Comparison of ENCODE assay signal across 10 mouse cellular contexts in the genomic region with DNA sequence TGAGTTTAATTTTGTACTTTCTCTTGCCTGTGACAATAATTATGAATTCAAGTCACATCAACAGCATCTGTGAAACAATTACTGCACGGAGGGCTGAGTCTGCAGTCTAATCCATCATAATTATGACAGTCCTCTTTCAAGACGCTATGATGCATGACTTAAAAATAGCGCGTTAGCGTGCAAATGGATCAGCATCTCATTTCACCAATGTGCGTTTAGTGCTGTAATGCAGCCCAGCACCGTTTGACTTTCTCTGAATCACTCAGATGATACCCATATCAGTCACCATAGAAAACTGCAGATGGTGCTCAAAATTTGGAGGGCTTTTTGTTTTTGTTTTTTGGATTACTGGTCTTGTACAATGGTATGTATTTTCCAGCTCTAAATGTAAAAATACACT. TPM values are rescaled to one million over a fixed set of nuclear protein-coding genes. Genes with fewer than 3 reads are reported as not detected.
DNase-seq lines count a peak whose midpoint lies in the region; ATAC-seq and TF ChIP-seq lines count a peak whose summit lies in the region.
"Had no signal": no experiment of that assay in that cellular context is flagged by ENCODE, and none has a peak within 500 bp of the region (broad histone marks: within the 10 kb centered on the region; RNA-seq: fewer than 3 reads in every experiment).

No protein-coding gene starts in this region.

- H3K9me3 ChIP-seq in forebrain, embryonic 12.5 days, result no peaks in the 10 kb centered on the region
- 0 out of 2 replicates have a peak, but pooled peaks cover 3% of the 10 kb centered on the region for H3K9me3 ChIP-seq in hindbrain, embryonic 15.5 days
- no peaks in the 10 kb centered on the region for H3K9me3 ChIP-seq in midbrain, postnatal 0 days (ENCODE audit: low read length)
- no peaks in the 10 kb centered on the region for H3K9me3 ChIP-seq in intestine, postnatal 0 days (ENCODE audit: control insufficient read depth)

- peak; percentile 84 for ATAC-seq in forebrain, embryonic 12.5 days (ENCODE audit: low FRiP score)
- peak; percentile 92 for ATAC-seq in hindbrain, embryonic 15.5 days (ENCODE audit: low FRiP score, low read depth)
- peak; percentile 60; the same call in 1 of the 2 replicates for ATAC-seq in midbrain, postnatal 0 days (ENCODE audit: low FRiP score)
- ATAC-seq in erythroblast, adult 5-6 weeks (replicated peaks; ENCODE audit: low FRiP score, poor library complexity, severe bottlenecking), result no peak
- ATAC-seq in intestine, postnatal 0 days, result no peak
- ATAC-seq: lung, postnatal 0 days had no signal

- no peak overlapping the region for H3K9ac ChIP-seq in forebrain, embryonic 12.5 days
- no peak overlapping the region for H3K9ac ChIP-seq in hindbrain, embryonic 15.5 days
- no peak overlapping the region for H3K9ac ChIP-seq in midbrain, postnatal 0 days (replicated peaks; ENCODE audit: low read length, poor library complexity, severe bottlenecking)
- H3K9ac ChIP-seq in intestine, postnatal 0 days (ENCODE audit: low read depth, low read length), result no peak overlapping the region

- H3K4me3 ChIP-seq in forebrain, embryonic 12.5 days (replicated peaks), result no peak overlapping the region
- no peak overlapping the region for H3K4me3 ChIP-seq in hindbrain, embryonic 15.5 days
- H3K4me3 ChIP-seq in midbrain, postnatal 0 days (ENCODE audit: low read depth, low read length), result no peak overlapping the region
- H3K4me3 ChIP-seq in intestine, postnatal 0 days (ENCODE audit: low read depth, low read length), result no peak overlapping the region
- H3K4me3 ChIP-seq: heart, adult 2 months had no signal

- WGBS in forebrain, embryonic 12.5 days, result 56% methylated on average over 7 of the region's 7 CpGs
- WGBS in hindbrain, embryonic 15.5 days, result 30% methylated on average over 7 of the region's 7 CpGs
- 35% methylated on average over 7 of the region's 7 CpGs for WGBS in midbrain, postnatal 0 days
- 85% methylated on average over 7 of the region's 7 CpGs for WGBS in intestine, postnatal 0 days

- intact Hi-C loops in left cerebral cortex, postnatal 14 days (cut with DNase I), result no loop called here
- intact Hi-C loops in left cerebral cortex, postnatal 36 days (cut with DNase I), result no loop called here

- no peak overlapping the region for H3K27ac ChIP-seq in forebrain, embryonic 12.5 days
- H3K27ac ChIP-seq in hindbrain, embryonic 15.5 days (replicated peaks), result peak overlapping the region; percentile 53
- H3K27ac ChIP-seq in midbrain, postnatal 0 days (ENCODE audit: low read depth, low read length), result no peak overlapping the region
- no peak overlapping the region for H3K27ac ChIP-seq in intestine, postnatal 0 days (ENCODE audit: low read depth, low read length)
- H3K27ac ChIP-seq: heart, adult 2 months had no signal

- H3K36me3 ChIP-seq in forebrain, embryonic 12.5 days (replicated peaks), result no peaks in the 10 kb centered on the region
- no peaks in the 10 kb centered on the region for H3K36me3 ChIP-seq in hindbrain, embryonic 15.5 days
- no peaks in the 10 kb centered on the region for H3K36me3 ChIP-seq in midbrain, postnatal 0 days (ENCODE audit: insufficient read depth, low read length)
- no peaks in the 10 kb centered on the region for H3K36me3 ChIP-seq in intestine, postnatal 0 days (ENCODE audit: control insufficient read depth, insufficient read depth)

- peak; percentile 39 to 55 for DNase-seq in left cerebral cortex, postnatal 14 days (ENCODE audit: low spot score in 2 of 2)
- DNase-seq in left cerebral cortex, postnatal 36 days (ENCODE audit: low spot score in 2 of 2), result no peak
- DNase-seq in midbrain, postnatal 0 days (ENCODE audit: low spot score), result peak; percentile 65
- no peak for DNase-seq in urinary bladder, postnatal 36 days (ENCODE audit: low spot score in 2 of 2)
- DNase-seq: heart, adult 2 months had no signal

- no peaks in the 10 kb centered on the region for H3K4me1 ChIP-seq in forebrain, embryonic 12.5 days
- 0 out of 2 replicates have a peak, but pooled peaks cover 3% of the 10 kb centered on the region for H3K4me1 ChIP-seq in hindbrain, embryonic 15.5 days (replicated peaks)
- H3K4me1 ChIP-seq in midbrain, postnatal 0 days (ENCODE audit: insufficient read depth, low read length), result no peaks in the 10 kb centered on the region
- no peaks in the 10 kb centered on the region for H3K4me1 ChIP-seq in intestine, postnatal 0 days (replicated peaks; ENCODE audit: control insufficient read depth, insufficient read depth, low read length)

- no peak for TF ChIP-seq CTCF in midbrain, postnatal 0 days (IDR thresholded peaks at IDR 0.05)
- no peak for TF ChIP-seq CTCF in intestine, postnatal 0 days (IDR thresholded peaks at IDR 0.05; ENCODE audit: low read depth)

- no peak overlapping the region for H3K4me2 ChIP-seq in forebrain, embryonic 12.5 days
- no peak overlapping the region for H3K4me2 ChIP-seq in hindbrain, embryonic 15.5 days
- no peak overlapping the region for H3K4me2 ChIP-seq in midbrain, postnatal 0 days (ENCODE audit: low read depth, low read length, poor library complexity, severe bottlenecking)
- no peak overlapping the region for H3K4me2 ChIP-seq in intestine, postnatal 0 days (replicated peaks; ENCODE audit: low read depth)

- H3K27me3 ChIP-seq in forebrain, embryonic 12.5 days, result no peaks in the 10 kb centered on the region
- no peaks in the 10 kb centered on the region for H3K27me3 ChIP-seq in hindbrain, embryonic 15.5 days
- no peaks in the 10 kb centered on the region for H3K27me3 ChIP-seq in midbrain, postnatal 0 days (ENCODE audit: insufficient read depth, low read length)
- H3K27me3 ChIP-seq in intestine, postnatal 0 days (replicated peaks; ENCODE audit: control insufficient read depth, insufficient read depth, low read length), result no peaks in the 10 kb centered on the region

RNA-seq across cellular contexts. Expression of gene Tet2, which starts 48.0 kb away (rescaled TPM):
- 10 to 100 TPM; 46.1 to 48.1 TPM for total RNA-seq in left cerebral cortex, postnatal 14 days (2021)
- total RNA-seq in left cerebral cortex, postnatal 36 days (2021), result 10 to 100 TPM; 28.5 to 53.7 TPM
- polyA plus RNA-seq in forebrain, embryonic 12.5 days (2016; fragmentation: Nextera tagmentation; extraction: Ambion mirVana), result 23.7 and 25.1 TPM in 2 replicates
- polyA plus RNA-seq in hindbrain, embryonic 15.5 days (2015; fragmentation: Nextera tagmentation; extraction: Ambion mirVana), result 14.0 and 17.2 TPM in 2 replicates
- total RNA-seq in midbrain, postnatal 0 days (2014; rRNA removed), result 46.5 and 49.1 TPM in 2 replicates
- polyA plus RNA-seq in midbrain, postnatal 0 days (2015; fragmentation: Nextera tagmentation; extraction: Ambion mirVana), result 12.6 and 17.2 TPM in 2 replicates
- 9.4 and 12.7 TPM in 2 replicates for total RNA-seq in erythroblast, adult 5-6 weeks (2015; ENCODE audit: low replicate concordance)
- 8.9 and 19.7 TPM in 2 replicates for total RNA-seq in erythroblast, adult 5-6 weeks (2017; ENCODE audit: low replicate concordance)
- 9.6 and 10.0 TPM in 2 replicates for polyA plus RNA-seq in intestine, postnatal 0 days (2015; fragmentation: Nextera tagmentation; extraction: Ambion mirVana)

Comparison
In these comparisons a context has a peak if more than half of its experiments do, and no peak if none do; other contexts are left out.
1. DNase-seq: peak in left cerebral cortex, postnatal 14 days (2 of 2) and midbrain, postnatal 0 days (single experiment); none in left cerebral cortex, postnatal 36 days (0 of 2) and urinary bladder, postnatal 36 days (0 of 2).
2. ATAC-seq: peak in forebrain, embryonic 12.5 days (single experiment), hindbrain, embryonic 15.5 days (single experiment) and midbrain, postnatal 0 days (single experiment); none in erythroblast, adult 5-6 weeks (single experiment) and intestine, postnatal 0 days (single experiment).